Mouse (Mus musculus) thymus, adult 2 months (tissue): Measurements from ENCODE around the gene Fam186a.

Experiments used
- CTCF ChIP-seq: fragments of 200-500 bp; IDR thresholded peaks from 2 replicates; pipeline ENCODE4 v1.5.1; 2012; ENCODE audit warnings: mild to moderate bottlenecking, control low read depth, low read length, moderate library complexity, borderline replicate concordance; ENCODE audit not compliant: control insufficient read depth, poor library complexity, insufficient read depth; ENCODE audit errors: extremely low read depth
- POLR2A ChIP-seq: fragments of 200-500 bp; IDR thresholded peaks from 2 replicates; pipeline ENCODE4 v1.6.1; 2012; ENCODE audit warnings: mild to moderate bottlenecking, low read length, control low read depth, moderate library complexity; ENCODE audit not compliant: control insufficient read depth, poor library complexity, insufficient read depth; ENCODE audit errors: extremely low read depth

GRCm38 (mm10) chr15:99878541-99878940, 88.3 kb downstream of the Fam186a start:
- TF ChIP-seq CTCF (no peak), POLR2A (no peak)
